Mouse (Mus musculus) spleen, adult 12 weeks (tissue): Measurements from ENCODE around the gene Mzt1.
A peak's percentile ranks its signal among the peaks of the same experiment; 100 is the strongest.
"Not testable (repeated sequence)": the region's sequence is repeated elsewhere in the genome, so short reads cannot be mapped to it uniquely, and the experiment has no call there.

Experiments used
- DNase-seq: peaks from one replicate; pipeline ENCODE4 v3.0.0; 2022; ENCODE audit warnings: low spot score

Mzt1 gene

GRCm38 (mm10) chr14:99046031-99046781 is at the start of gene Mzt1, which contains the start of gene Bora:
Mzt1 (minus strand) TSS chr14:99046134.
Bora (plus strand) TSS chr14:99046222.
- DNase-seq = peak; percentile 95

- no peak for DNase-seq
These were observed 43.0 kb upstream of the Mzt1 start for GRCm38 (mm10) chr14:99088947-99089346.

GRCm38 (mm10) chr14:99071146-99071545 is 25.2 kb upstream of the Mzt1 start:
- DNase-seq = no peak

DNA sequence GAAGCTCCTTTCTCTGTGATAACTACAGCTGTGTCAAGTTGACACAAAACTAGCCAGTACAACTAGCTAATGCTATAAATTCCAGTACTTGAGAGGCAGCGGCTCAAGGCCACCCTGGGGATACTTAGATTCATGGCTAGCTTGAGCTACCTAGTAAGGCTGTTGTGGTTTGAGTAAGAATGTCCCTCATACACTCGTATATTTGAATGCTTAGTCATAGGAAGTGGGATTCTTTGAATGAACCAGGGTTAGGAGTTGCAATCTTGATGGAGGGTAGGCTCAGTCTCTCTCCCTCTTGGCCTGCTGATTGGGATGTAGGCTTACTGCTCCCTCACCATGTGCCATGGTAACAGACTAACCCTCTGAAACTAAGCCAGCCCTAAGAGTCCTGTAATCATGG is 17.2 kb upstream of the Mzt1 start:
- no peak for DNase-seq

DNA sequence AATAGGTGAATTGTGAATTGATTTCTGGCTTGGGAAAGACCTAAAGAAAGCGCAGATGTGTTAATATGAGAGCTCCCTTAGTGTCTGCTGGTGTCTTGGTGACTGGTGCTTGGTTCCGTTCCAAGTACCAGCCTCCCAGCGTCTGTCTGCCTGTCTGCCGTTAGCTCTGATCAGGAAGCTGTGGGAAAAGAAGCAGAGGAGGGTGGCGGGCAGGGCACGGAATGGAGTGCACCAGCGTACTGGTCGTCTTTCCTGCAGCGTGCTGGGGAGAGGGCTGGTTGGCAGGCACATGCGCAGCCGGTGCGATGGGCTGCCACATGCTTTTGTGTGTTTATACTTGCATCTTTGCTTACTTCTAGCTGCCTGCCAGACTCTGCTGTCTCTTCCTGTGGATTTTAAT is 14.7 kb upstream of the Mzt1 start:
- DNase-seq = no peak

- DNase-seq = no peak
These were observed 13.1 kb upstream of the Mzt1 start for GRCm38 (mm10) chr14:99058959-99059586.

- no peak for DNase-seq
These were observed 848 bp upstream of the Mzt1 start for GRCm38 (mm10) chr14:99046782-99047181.

- DNase-seq = peak; percentile 46
These were observed 430 bp downstream of the Mzt1 start for GRCm38 (mm10) chr14:99045378-99046030.

- DNase-seq = no peak
These were observed 1.2 kb downstream of the Mzt1 start for GRCm38 (mm10) chr14:99044718-99045117.

- no peak for DNase-seq
These were observed 1.8 kb downstream of the Mzt1 start for GRCm38 (mm10) chr14:99044096-99044495.

DNA sequence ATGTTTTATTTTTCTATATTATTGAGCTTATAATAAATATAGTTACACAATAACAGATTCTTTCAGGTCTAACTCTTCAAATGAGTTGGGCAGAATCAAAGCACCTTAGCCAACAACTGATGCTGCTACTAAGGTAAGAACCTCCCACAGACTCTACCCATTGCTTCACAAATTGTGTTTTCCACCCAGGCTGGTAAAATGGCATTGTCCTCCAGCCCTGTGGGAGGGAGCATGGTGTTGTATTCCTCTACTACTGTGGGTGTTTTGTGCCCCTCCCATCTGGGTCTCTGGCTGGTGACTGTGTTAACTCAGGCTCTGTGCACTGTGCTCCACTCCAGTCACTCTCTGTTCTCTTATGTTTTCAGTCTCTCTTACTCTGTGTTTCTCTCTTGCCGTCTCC is 2.4 kb downstream of the Mzt1 start:
- DNase-seq = no peak

GRCm38 (mm10) chr14:99041416-99041815 is 4.5 kb downstream of the Mzt1 start:
- DNase-seq = no peak

DNA sequence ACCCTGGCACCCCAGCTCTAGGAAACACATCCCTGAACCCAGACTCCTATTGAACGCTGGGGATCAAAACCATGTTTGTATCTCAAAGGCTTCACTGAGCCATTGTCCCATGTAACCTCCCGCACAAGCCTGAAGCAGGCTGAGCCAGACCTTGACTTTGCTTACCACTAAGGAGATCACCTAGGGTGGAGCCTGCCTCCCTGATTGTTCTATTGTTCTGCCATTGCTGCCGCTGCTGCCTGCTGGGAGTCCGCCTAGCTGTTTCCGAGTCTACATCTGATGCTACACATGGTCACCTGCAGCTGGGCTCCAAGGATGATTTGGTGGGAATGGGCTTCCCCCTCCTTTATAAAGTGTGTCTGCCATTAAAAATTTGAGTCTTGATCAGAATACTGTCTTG is 6.6 kb downstream of the Mzt1 start:
- DNase-seq = not testable (repeated sequence)

GRCm38 (mm10) chr14:99037703-99038102 is 8.2 kb downstream of the Mzt1 start:
- DNase-seq = no peak

DNA sequence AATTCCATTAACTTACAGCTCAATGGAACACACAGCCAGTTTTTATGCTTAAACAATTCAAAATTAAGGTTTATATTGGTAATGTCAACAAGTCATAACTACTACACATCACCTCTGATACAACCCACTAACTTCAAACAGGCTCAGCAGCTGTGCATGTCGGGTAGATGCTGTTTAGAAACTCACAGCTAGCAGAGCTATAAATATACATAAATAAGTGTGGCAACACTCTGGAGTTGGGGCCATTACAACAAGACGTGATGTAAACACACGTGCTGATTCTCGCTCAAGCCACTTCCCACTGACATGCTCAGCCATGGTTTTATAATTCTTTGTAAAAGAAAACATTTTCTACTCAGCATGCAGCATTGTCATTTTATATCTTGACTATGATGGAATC is 9.9 kb downstream of the Mzt1 start:
- DNase-seq = no peak

DNA sequence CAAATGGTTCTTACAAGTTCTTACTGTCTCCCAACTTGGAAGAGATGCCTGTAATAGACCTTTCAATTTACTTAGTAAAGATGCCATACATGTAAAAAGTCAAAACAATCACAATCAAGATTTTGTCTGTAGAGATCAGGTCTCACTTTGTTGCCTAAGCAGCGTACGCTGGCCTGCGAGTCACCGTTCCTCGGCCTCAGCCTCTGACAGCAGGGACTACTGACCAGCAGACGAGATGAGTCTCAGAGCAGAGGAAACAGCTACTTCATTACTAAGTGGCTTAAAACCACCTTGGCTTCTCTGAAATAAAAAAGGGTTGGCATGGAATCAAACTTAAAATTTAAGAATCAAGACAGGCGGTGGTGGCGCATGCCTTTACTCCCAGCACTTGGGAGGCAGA is 11.1 kb downstream of the Mzt1 start:
- DNase-seq = not testable (repeated sequence)

GRCm38 (mm10) chr14:99032596-99032995 is 13.3 kb downstream of the Mzt1 start:
- no peak for DNase-seq

DNA sequence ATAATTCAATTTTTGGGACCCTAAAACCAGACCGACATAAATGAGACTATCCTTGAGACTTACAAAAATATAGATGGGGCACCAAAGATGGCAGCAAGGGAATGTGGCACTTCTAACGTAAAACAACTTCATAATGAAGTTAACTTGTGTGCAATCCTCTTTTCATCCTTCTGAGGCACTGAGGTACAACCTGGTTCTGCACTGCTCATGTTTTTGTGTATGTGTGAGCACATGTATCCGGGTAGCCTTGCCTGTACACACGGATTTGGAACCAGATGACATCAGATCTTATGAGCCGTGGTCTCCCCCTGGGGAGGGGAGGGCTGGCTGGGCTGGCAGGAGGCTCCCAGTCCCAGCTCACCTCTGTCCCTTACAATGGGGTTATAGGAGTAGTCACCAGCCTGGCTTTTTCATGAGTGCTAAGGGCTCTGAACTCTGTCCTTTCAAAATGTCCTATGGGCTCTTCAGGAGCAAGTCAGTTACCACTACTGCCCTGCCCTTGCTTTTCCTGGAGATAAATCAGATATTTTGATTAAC is 14.5 kb downstream of the Mzt1 start:
- no peak for DNase-seq

DNA sequence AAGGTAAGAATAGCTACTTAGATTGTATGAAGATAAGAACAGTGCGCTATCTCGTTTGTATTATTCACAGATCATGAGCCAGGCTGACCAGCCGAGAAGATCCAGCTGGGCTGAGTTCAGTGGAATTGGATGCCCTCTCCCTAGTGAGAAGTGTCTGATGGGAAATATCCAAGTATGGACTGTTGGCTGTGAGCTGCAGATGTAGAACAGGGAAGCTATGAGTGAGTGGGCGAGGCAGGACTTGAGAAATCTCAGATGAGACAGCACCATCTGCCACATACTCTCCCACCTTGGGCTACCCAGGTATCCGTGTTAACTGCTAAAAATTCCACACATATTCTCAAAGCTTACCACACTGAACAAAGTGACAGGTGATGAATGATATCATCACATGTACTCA is 15.9 kb downstream of the Mzt1 start:
- no peak for DNase-seq

DNA sequence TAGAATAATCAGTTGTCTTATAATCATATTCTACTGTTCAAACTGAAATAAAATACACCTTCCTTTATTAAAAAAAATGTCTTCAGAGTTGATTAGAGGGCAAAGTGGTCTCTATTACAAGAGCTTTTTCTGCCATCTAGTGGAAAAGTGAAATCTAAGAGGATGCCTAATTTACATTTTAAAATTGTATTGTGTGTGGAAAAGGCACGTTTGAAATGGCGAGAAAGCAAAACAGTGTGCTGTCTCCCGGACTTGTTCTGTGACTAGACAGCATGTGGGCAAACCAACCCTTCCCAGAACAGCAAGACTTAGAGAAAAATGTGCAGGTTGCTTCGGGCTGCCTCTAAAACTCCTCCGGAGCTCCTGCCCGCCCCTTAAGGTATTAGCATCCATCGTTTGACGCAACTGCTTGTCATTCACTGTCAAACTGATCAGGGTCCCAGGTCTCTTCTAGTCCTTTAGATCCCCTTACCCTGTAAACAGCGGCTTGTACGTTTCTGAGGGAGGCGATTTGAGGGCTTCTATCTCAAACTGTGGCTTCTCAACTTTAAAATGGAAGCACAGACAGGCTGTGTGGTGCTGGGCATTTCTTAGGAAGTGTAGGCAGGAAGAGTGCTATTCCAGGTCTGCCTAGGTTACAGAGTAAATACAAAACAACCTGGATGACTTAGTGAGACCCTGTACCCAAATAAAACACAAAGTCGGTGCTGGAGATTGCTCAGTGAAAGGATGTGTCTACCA is 23.4 kb downstream of the Mzt1 start:
- DNase-seq = no peak

DNA sequence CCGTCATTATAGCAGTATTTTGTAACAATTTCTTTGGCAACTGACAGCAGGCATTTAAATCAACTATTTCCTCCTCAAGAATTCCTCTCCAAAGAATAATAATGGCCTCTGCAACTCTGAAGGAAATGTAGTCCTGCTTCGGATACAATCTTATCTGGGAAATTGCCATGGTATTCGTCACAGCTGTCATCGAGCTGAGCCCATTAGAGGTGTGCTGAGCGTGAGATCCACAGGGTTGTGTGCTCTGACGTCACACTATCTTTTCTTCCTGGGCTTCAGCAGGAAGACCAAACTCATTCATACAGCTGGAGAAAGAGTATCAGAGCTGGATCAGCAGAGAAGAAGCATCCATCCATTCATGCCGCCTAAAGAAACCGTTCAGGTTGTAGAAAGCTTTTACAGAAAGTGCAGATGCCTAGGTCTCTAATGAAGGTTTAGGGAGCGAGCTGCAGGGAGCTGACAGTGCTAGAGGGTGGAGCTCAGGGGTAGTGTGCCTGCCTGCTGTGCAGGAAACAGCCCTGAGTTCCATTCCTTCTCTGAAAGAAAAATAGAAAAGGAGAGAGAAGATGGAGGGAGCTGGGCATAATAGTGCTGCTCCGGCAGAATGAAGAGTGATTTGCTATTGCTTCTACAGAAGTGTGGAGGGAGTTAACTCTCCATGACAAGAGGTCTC is 26.7 kb downstream of the Mzt1 start:
- no peak for DNase-seq

GRCm38 (mm10) chr14:99018691-99019090 is 27.2 kb downstream of the Mzt1 start:
- no peak for DNase-seq
